Mouse (Mus musculus) bone marrow, adult 2 months (tissue): ENCODE results near the gene Furin.

Source experiments
- CTCF ChIP-seq: fragments of 200-500 bp; IDR thresholded peaks from 2 replicates; pipeline ENCODE4 v1.5.1; 2011; ENCODE audit warnings: low read length, control low read depth; ENCODE audit not compliant: control insufficient read depth, insufficient read depth
- POLR2A ChIP-seq: fragments of 200-500 bp; IDR thresholded peaks from 2 replicates; pipeline ENCODE4 v1.6.1; 2011; ENCODE audit warnings: low read depth, mild to moderate bottlenecking, control low read depth, low read length, borderline replicate concordance; ENCODE audit not compliant: control insufficient read depth

- TF ChIP-seq POLR2A (no peak), CTCF (no peak)
These were observed 31.3 kb upstream of the Furin start for GRCm38 (mm10) chr7:80436571-80436970.
